Mouse (Mus musculus) testis, postnatal 14 days (tissue): ENCODE measurements around the gene Elovl3.
"Not testable (repeated sequence)": the region's sequence is repeated elsewhere in the genome, so short reads cannot be mapped to it uniquely, and the experiment has no call there.

ENCODE experiments used
- DNase-seq: peaks from one replicate; pipeline ENCODE4 v3.0.0; 2021; ENCODE audit warnings: low spot score

The Elovl3 gene

GRCm38 (mm10) chr19:46131694-46132525 is at the start of gene Elovl3:
TSS of gene Elovl3 (plus strand) at chr19:46131897.
- no peak for DNase-seq

- no peak for DNase-seq
Observed at GRCm38 (mm10) chr19:46085185-46085584, 46.5 kb upstream of the Elovl3 start.

- DNase-seq, result no peak
Observed at GRCm38 (mm10) chr19:46086337-46086736, 45.4 kb upstream of the Elovl3 start.

- DNase-seq, result peak; percentile 78
Observed at GRCm38 (mm10) chr19:46087871-46088270, 43.8 kb upstream of the Elovl3 start.

GRCm38 (mm10) chr19:46091641-46092040 is 40.1 kb upstream of the Elovl3 start:
- no peak for DNase-seq

- DNase-seq, result no peak
Observed at GRCm38 (mm10) chr19:46094144-46094543, 37.6 kb upstream of the Elovl3 start.

- DNase-seq, result no peak
Observed at GRCm38 (mm10) chr19:46095291-46095690, 36.4 kb upstream of the Elovl3 start.

GRCm38 (mm10) chr19:46096396-46096795 is 35.3 kb upstream of the Elovl3 start:
- no peak for DNase-seq

GRCm38 (mm10) chr19:46099561-46099960 is 32.1 kb upstream of the Elovl3 start:
- DNase-seq, result no peak

GRCm38 (mm10) chr19:46103437-46104186 is 28.1 kb upstream of the Elovl3 start:
- no peak for DNase-seq

- DNase-seq, result no peak
Observed at GRCm38 (mm10) chr19:46104187-46104557, 27.5 kb upstream of the Elovl3 start.

GRCm38 (mm10) chr19:46110214-46110613 is 21.5 kb upstream of the Elovl3 start:
- no peak for DNase-seq

GRCm38 (mm10) chr19:46110781-46111180 is 20.9 kb upstream of the Elovl3 start:
- no peak for DNase-seq

GRCm38 (mm10) chr19:46114617-46115016 is 17.1 kb upstream of the Elovl3 start:
- no peak for DNase-seq

GRCm38 (mm10) chr19:46119458-46119857 is 12.2 kb upstream of the Elovl3 start:
- DNase-seq, result no peak

- no peak for DNase-seq
Observed at GRCm38 (mm10) chr19:46120872-46121271, 10.8 kb upstream of the Elovl3 start.

GRCm38 (mm10) chr19:46123876-46124275 is 7.8 kb upstream of the Elovl3 start:
- DNase-seq, result no peak

- DNase-seq, result peak; percentile 41
Observed at GRCm38 (mm10) chr19:46124651-46125050, 7.0 kb upstream of the Elovl3 start.

- DNase-seq, result no peak
Observed at GRCm38 (mm10) chr19:46126301-46126700, 5.4 kb upstream of the Elovl3 start.

- not testable (repeated sequence) for DNase-seq
Observed at GRCm38 (mm10) chr19:46129737-46130136, 2.0 kb upstream of the Elovl3 start.

GRCm38 (mm10) chr19:46131283-46131682 is 414 bp upstream of the Elovl3 start:
- DNase-seq, result no peak

GRCm38 (mm10) chr19:46132577-46132976 is 880 bp downstream of the Elovl3 start:
- DNase-seq, result no peak

- DNase-seq, result peak; percentile 85
Observed at GRCm38 (mm10) chr19:46135297-46135696, 3.6 kb downstream of the Elovl3 start.
